Mouse (Mus musculus): Measurements from ENCODE around the gene Zfp781.
"Not testable (repeated sequence)": the region's sequence is repeated elsewhere in the genome, so short reads cannot be mapped to it uniquely, and the experiment has no call there.

Gene Zfp781

DNA sequence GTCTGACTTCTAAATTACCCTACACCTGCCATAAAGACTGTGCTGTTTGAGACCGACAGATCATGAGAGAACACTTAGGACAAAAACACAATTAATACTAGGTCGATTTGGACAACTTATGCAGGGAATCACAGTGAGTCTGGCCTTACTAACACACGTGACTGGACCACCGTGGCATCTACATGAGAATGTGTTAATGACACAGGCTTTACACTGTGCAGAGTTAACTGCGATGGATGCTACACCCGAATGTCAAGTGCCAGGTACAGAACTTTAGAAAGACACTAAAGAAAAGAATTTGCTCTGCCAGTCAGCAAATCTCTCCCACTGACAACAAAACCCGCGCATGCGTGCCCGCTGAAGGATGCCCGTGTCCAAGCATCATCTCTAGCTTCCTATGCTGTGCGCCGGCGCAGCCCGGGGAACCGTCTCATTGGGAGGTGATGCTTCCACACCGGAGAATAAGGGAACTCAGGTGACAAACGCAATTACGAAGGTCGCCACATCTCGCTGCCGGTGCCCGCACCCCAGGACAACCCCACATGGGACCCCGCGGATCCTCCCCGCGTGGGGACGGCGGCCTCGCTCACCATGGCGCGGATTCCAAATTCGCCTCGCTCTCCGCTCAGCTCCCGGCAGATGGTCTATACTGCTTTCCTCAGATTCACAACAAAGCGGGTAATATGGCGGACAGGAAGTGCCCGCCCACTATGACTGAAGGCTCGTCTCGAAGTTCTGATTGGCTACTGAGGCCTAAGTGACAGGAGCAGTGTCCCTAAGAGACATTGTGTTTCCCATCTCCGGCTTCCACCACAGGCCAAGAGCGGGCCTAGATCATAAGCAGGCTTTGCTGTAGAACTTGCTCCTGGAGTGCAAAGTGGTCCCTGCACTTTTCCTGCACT, at the start of gene Zfp781:
Gene Zfp781 (minus strand): TSS at position 639 of the 902 bp plus-strand sequence.
- DNase-seq (ENCODE audit: low spot score), result not testable (repeated sequence)

DNA sequence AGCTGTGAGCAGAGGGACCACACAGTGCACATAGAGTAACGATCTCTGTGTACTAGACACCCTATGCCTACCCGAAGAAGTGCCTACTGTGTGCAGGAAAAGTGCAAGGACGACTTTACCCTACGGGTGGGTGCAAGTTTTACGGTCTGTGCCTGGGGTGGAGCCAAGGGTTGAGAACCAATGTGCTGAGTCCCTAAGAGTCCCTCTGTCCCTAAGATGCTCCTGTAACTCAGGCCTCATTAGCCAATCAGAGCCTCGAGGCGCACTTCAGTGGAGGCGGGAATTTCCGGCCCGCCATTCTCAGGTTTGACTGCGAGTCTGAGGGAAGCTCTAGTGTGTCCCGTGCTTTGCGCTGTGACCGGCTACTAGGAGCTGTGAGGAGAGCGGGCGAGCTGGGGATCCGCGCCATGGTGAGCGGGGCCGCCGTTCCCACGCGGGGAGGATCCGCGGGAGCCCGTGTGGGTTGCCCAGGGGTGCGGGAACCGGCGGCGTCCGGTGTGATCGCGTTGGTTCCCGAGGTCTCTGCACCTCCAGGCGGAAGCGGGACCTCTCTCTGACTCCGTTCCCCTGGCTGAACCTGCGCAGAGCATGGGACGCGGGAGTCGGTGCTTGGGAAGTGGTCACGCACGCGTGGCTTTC, 48.2 kb upstream of the Zfp781 start:
- not testable (repeated sequence) for DNase-seq (ENCODE audit: low spot score)

DNA sequence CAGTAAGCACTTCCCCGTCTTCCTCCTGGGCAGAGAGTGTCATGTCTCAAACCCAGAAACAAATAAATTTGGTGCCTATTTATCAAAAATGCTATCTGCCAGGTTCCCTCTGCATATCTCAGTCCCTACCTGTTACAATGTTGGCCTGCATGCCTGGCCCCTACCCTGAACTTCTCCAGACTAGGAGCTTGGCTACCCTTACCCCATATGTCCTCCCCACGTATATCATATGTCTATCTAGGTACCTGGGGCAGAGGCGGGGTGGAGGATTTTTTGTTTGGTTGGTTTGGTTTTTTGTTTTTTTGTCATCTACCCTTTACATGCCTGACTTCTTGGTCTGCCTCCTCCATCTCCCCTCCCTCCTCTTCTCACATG, 451 bp upstream of the Zfp781 start:
- DNase-seq (ENCODE audit: low spot score), result not testable (repeated sequence)

DNA sequence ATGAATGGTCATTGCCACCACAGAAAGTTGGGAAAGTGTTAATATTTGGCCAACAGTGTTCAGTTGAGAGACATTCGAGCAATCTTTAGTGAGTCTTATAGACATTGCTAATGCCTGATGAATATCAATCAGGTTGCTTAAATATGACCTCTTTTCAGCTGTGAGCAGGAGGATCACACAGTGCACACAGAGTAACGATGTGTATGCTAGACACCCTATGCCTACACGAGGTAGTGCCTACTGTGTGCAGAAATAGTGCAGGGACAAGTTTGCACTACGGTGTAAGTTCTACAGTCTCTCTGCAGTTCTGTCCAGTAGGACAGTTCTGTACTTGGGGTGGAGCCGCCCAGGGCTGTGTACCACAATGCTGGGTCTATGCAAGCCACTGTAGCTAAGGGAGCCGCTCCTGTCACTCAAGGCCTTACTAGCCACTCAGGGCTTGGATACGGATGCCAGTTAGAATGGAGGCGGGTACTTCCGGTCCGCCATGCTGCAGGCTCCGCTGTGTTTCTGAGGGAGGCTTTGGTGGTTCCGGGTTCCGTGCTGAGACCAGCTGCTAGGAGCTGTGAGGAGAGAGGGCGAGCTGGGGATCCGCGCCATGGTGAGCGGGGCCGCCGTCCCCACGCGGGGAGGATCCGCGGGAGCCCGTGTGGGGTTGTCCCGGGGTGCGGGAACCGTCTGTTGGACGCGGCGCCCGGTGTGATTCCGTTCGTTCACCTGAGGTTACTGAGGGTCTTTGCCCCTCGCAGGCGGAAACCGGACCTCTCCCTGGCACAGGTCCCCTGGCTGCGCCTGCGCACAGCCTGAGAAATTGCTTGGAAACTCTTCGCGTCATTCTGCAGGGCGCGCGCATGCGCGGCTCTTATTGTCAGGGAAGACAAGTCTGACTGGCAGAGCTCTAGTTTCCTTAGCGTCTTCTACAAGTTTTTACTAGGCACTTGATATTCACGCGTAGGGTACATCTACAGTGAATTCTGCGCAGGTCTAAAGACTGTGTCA, 66.6 kb downstream of the Zfp781 start, which contains the start of gene Gm32687:
Gene Gm32687 (plus strand): TSS at position 526 of the 999 bp plus-strand sequence.
- peak; percentile 1 for DNase-seq (ENCODE audit: low spot score)
